Mouse (Mus musculus) CH12.LX (cell line): Measurements from ENCODE around the gene Epb41l5.

Experiments
- CTCF ChIP-seq, 2 experiments: IDR thresholded peaks in 1 of 2; conservative IDR thresholded peaks in 1 of 2; 2 replicates each; pipeline ENCODE4 v1.5.1; 2011 to 2012; ENCODE audit warnings: low read depth in 2 of 2, low read length in 2 of 2, improper control_type of control experiment in 1 of 2, inconsistent platforms in 1 of 2, mild to moderate bottlenecking in 1 of 2, moderate library complexity in 1 of 2
- EP300 ChIP-seq: IDR thresholded peaks from 2 replicates; pipeline ENCODE4 v1.6.1; 2011; ENCODE audit warnings: low read length, improper control_type of control experiment
- MAFK ChIP-seq: IDR thresholded peaks from 2 replicates; pipeline ENCODE4 v1.6.1; 2011; ENCODE audit warnings: low read length, improper control_type of control experiment; ENCODE audit not compliant: insufficient replicate concordance
- POLR2A ChIP-seq: IDR thresholded peaks from 2 replicates; pipeline ENCODE4 v1.6.1; 2011; ENCODE audit warnings: low read depth, mild to moderate bottlenecking, improper control_type of control experiment, low read length
- SIN3A ChIP-seq: IDR thresholded peaks from 2 replicates; pipeline ENCODE4 v1.6.1; 2012; ENCODE audit warnings: low read length, improper control_type of control experiment, inconsistent platforms
- ZNF384 ChIP-seq: IDR thresholded peaks from 2 replicates; pipeline ENCODE4 v1.6.1; 2012; ENCODE audit warnings: low read depth, low read length, improper control_type of control experiment, inconsistent platforms

DNA sequence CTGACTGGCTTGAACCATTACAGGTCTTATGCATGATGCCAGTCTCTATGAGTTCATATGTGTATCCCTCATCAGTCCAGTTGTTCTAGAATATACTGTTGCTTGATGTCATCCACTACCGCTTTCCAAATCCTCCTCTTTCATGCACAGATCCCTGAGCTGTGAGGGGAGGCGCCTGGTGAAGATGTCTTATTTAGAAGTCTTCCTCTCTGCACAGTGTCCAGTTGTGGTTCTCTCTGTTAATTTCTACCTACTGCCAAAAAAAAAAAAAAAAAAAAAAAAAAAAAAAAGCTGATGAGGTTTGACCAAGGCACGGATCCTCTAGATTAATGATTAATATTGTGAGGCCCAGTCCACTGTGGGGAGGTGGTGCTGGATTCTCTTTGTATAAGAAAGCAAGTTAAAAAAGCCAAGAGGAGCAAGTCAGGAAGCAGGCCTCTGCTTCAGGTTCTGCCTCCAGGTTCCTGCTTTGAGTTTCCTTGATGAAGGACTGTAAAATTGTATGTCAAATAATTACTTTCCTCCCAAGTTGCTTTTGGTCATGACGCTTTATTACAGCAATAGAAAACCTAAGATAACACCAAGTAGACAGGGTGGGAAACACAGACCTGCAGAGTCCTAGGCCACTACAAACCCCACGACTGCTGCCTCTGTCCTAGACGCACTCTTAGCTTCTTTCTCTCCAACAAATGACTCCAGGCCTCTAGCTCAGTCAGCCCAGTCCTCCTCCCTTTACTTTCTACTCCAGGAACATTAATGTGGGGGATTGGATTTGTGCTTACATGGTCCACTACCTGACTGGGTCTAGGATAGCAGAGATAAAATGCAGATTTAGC, 11.4 kb downstream of the Epb41l5 start:
- no peak for TF ChIP-seq CTCF (conservative IDR thresholded peaks at IDR 0.05 in 1 of 2, IDR thresholded peaks at IDR 0.05 in 1 of 2; ENCODE audit: low read depth in 2 of 2, low read length in 2 of 2)
- no peak for TF ChIP-seq EP300
- no peak for TF ChIP-seq MAFK
- TF ChIP-seq POLR2A = no peak
- no peak for TF ChIP-seq ZNF384
- TF ChIP-seq SIN3A = no peak
